Mouse (Mus musculus) ovary, postnatal 14 days (tissue): Measurements from ENCODE around the gene Nos1ap.

Experiments
- DNase-seq: peaks from one replicate; pipeline ENCODE4 v3.0.0; 2022; ENCODE audit warnings: low spot score

The Nos1ap gene

DNA sequence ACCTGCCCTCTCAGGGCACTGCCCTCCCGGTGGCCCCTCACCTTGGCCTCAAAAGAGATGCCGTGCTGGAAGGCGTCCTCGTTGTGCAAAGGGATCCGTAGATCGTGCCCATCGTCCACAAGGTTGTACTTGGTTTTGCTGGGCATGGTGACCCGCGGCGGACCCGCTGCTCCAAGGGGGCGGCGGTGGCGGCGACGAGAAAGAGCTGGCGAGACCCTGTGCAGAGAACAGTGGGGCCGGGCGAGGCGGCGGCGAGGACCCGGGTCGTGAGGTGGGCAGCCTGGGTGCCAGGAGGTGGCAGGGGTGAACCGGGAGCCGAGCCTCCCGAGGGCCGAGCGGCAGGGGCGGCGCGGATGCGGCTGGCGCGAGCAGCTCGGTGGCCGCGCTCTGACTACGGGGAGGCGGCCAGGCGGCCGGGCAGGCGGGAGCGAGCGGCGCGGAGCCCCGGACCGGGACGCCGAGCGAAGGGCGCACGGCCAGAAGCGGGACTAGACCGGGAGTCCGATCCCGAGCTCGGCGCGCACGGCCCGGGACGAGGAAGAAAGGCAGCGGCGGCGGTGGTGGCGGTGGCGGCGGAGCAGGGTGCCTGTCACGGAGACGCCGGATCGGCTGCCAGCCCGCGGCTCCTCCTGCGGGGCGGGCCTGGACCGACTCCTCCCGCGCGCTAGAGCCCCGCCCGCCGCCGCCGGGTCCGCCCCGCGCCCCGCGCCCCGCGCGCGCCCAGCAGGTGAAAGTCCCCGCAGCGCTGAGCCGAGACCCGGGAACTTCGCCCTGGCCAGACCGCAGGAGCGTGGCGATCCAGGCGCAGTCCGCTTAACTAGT is at the start of gene Nos1ap:
Gene Nos1ap (minus strand): TSS at position 643 of the 822 bp plus-strand sequence.
- DNase-seq, result peak; percentile 71

DNA sequence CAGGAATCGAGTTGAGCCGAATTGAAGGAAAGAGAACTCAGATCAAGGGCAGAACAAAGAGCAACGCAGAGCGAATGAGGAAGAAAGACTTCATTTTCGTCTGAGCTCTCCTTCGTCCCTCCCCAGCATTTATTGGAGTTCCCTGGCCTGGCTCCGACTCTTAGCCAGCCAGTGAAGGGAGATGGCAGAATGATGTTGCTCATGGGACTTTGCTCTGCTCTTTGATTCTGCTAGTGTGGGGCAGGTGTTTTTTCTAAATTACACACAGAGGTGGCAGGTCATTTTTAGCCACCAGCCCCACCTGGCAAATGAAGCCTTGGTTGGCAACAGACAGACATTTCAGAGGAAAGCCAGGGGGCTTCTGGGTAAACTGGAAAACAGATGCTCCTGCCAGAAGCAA is 49.3 kb upstream of the Nos1ap start:
- no peak for DNase-seq

DNA sequence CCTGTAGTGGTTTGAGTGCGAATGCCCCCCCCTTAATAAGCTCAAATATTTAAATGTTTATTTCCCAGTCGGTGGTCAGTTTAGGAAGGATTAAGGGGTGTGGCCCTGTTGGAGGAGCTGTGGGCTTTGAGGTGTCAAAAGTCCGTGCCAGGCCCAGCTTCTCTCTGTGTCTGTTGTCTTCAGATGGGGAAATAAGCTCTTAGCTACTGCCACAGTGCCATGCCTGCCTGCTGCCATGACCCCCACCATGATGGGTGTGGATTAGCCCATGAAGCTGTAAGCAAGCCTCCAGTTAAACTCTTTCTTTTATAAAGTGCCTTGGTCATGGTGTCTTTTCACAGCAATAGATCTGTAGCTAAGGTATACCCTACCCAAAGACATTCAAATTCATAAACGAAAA is 43.2 kb upstream of the Nos1ap start:
- DNase-seq, result no peak

DNA sequence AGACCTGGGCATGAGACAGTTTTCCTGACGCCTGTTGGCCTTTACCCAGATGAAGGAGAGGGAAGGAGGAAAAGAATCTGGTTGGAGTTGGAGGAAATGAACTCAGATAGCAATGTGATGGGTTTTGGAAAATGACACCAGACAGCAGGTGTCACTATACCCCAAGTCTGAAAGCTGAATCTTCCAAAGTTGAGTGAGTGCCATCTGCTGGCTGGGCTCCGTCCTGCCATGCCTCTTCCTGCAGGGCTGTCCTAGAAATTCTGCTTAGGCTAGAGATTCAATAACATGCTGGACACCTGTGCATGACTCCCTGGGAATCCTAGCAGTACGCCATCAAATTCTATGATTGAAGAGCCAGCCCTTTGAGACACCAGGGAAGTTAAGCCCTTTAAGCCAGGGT is 42.7 kb upstream of the Nos1ap start:
- DNase-seq, result peak; percentile 70

DNA sequence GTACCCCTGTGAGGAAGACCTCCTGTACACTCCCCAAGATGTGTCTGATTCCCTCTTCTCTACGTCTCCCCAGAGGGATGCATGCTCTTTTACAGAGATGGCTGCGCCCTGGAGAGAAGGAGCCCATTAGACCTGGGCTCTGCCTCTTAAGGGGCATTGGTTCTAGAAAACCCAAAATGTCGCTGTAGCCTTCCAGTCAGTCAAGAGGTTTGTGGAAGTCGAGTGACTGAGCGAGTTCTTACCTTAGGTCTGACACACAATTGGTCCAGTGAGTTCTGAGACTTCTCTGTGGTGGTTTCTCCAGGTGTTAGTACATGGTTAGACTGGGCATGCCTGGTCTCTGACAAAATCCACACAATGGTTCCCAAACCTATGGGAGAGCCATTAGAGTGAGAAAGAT is 41.9 kb upstream of the Nos1ap start:
- no peak for DNase-seq

DNA sequence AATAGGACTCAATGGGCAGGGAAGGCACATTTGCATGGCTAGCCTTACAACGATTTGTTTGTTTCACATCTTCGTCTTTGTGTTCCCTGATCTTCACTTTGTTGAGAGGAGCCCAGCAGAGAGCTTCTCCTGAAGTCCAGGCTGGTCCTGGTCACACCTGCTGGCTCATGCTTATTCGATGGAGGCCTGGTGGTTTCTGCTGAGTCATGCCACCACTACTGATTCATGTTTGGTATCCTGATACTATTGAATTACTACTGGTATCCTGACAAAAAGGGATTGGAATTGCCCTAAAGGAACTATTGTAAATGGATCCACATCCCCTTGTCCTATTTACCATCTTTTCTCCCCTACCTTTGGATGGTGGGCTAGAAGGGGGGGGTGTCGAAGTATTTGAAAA is 40.8 kb upstream of the Nos1ap start:
- DNase-seq, result no peak

DNA sequence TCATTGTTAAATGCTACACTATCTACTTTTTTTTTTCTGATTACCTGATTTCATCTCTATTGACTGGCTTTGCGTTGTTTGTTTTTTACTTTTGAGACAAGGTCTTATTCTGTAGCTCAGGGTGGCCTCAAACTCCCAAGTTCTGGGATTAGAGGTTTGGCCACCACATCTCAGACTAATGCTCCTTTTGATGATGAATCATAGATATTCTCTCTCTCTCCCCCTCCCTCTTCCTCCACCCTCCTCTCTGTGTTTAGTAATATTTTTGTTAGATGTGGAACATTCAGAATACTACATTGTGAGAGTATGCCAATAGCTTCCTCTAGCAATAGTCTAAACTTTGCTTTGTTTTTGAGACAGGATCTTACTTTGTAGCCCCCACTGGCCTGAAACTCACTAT is 33.8 kb upstream of the Nos1ap start:
- DNase-seq, result no peak

DNA sequence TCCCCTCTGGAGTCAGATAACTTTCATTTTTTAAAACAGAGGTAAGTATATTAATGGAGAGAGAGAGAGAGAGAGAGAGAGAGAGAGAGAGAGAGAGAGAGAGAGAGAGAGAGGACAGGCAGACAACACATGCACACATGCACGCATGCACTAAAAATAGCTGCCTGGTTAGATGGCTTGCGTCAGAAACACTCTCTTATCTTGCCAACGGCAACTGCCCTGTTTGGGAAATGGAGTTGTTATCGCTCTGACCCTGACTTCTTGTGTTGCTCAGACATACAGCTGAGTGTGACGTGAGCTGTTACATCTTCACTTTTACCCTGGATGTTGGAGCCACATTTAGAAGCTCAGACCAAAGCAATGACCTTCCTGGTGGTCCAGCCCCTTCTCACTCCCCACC is 33.3 kb upstream of the Nos1ap start:
- no peak for DNase-seq

DNA sequence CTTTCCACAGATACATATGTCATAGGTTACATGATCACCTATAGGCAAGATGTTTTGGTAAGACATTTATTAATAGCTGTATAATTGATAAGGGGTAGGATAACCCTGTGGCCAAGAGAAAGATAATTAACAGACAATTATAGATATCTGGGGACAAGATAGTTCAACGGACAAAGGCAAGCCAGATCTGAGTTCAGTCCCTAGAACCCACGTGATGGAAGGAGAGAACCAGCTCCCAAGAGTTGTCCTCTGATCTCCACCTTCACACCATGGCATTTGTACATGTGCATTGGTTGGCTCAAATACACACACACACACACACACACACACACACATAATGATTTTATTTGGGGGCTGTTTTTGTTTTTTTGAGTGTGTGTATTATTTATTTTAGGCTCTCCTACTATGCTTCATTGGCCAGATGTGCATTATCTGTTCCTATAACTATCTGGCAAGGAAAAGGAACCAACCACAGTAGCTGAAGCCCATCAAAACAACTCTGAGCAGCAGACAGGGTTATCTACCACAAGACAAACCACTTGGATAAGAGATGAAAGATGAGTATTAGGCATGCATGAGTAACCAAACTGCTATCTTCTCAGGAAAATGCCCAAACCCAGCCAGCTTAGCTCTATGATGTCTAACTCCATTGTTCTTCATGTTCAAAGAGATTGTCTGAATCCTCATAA is 30.2 kb upstream of the Nos1ap start:
- DNase-seq, result no peak

DNA sequence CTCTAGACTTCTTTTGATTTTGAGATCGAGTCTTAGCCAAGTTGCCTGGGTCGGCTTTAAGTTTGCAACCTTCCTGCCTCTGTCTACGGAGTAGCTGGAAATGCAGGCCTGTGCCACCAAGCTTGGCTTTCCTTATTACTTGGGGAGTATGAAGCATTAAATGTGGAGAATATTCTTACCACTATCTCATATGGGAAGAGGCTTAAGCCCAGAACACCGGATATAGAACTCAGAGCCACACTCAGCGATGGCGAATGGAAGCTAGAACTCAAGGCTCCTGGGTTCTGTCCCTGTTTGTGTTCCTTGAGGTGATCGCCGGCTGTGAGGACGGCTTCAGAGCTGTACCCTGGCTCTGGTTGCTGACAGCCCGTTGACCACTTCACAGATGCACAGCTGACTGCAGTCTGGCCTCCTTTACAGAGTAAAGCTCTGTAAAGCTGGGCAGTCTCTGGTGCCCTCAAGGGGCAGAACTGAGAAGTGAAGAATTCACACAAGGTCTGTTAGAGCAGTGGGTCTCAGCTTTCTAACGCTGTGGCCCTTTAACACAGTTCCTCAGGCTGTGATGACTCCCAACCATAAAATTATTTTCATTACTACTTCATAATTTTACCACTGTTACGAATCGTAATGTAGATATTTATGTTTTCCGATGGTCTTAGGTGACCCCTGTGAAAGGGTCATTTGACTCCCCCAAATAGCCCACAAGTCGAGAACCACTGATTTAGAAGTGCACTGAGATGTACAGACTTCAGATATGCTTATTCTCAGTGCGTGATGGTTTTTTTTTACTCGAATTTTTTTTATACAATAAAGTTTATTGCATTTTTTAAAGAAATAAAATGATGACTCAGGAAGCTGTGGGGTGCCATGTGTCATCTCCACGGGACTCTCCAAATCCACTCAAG is 23.6 kb upstream of the Nos1ap start:
- DNase-seq, result peak; percentile 68

DNA sequence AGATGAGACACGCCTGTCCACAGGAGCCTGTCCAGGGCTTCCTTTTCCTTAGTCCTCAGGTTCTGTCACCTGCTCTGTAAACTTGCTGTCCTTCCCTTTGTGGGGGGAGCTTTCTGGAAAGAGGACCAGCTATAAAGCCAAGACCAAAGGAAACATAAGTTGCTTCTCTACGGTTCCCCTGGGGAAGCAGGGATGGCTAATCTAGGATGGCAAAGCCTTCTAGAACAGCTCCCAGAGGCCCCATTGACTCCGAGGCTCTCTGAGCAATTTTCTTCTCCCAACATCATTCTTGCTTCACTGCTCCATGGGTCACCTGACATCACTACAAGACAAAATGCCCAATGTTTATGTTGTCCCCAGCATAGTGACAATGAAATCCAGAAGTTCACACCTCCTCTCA is 22.0 kb upstream of the Nos1ap start:
- no peak for DNase-seq

DNA sequence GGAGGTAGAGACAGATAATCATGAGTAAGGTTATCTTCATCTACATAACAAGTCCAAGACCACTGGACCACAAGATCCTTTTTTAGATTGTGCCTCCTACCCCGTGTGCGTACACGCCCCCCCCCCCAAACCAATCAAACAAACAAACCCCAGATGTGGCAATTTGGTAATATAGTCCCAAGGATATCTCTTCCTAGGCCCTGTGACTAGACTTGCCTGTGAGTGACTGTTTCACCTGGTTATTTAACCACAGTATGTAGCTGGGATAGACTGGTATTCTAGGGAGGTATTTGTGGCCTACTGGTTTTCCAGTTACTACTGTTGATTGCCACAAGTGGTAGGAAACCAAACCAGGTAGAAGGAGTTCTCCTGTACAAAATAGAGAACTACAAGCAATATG is 21.0 kb upstream of the Nos1ap start:
- no peak for DNase-seq

DNA sequence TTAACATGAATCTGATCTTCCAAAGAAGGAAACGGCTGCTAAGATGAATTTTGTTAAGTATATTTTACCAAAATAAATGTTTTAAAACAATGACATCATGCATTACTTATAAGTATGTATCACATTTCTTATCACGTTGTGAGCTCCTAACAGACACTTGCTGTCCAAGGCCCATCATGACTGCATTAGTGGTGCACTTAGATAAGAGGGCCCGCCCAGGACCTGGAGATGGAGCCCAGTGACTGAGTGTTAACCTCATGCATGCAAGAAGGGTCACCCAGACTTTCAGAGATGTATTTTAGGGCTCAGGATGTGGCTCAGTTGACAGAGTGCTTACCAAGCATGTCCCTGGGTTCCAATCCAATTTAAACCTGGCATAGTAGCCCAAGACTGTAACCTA is 20.6 kb upstream of the Nos1ap start:
- no peak for DNase-seq

DNA sequence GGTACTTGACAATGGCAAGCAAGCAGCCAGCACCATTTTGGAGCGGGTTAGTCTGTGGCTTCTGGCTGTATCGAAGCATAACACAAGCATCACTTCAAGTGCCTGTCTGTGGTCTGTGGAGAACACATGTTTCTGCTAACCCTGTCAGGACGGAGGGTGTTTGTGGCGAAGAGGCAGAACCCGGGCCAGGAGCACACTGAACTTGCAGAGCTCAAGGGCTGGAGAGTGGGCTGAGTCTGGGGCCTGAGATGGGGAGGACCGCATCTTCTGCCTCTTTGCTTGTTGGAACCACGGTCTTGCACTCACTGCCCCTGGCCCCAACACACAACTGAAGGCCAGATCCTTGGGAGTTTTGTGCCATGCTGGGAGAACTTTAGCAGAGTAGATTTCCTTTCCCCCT is 20.2 kb upstream of the Nos1ap start:
- no peak for DNase-seq

DNA sequence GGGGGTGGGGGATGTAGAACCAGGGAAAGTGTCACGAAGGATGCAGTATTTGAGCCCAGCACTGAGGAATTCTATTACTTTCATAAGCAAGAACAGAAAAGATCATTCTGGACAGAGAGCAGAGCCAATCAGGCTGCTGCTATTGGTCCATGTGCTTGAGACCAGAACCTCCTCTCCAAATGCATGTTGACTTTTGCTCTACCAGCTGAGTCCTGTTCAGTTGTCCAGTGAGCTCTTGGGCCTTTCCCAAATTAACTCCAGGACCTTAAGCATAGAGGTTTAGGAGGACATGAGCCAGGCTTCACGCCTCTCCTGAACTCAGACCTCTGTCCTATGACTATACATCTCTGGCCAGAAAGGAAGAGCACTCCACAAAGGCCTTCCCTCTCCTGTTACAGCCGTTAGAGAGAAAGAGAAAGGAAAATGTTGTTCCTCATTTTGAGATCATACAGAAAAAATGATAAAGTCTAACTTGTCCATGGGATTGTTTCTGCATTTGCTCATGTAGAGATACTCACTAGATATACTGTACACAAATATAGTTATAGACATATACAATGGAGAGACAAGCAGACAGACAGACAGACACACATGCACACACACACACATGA is 18.9 kb upstream of the Nos1ap start:
- DNase-seq, result no peak

DNA sequence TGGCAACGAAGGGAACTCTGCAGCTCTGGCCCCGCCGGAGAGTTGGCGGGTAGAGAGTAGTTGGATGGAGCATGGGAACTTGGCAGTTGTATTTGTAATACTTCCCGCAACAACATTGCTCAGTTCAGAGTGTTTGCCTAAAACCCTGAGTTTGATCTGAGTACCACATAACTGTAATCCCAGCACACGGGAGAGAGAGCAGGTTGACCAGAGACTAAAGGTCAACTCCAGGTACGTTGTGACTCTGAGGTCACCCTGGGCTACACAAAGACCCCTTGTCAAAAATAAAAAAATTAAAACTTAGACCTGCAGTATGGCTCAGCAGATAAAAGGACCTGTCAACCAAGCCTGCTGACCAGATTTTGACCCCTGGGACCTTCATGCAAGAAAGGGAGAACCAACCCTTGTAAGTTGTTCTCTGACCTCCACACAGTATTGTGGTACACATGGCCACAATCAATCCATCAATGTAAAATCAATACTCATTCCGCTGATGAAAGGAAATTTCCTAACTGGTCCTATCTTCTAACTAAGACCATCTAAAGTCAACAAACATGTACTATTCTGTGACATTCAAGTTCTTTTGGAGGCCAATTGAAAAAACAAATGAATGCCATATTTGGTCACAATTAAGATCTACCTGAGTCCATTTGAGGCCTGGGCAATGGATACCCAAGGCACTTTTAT is 17.7 kb upstream of the Nos1ap start:
- no peak for DNase-seq

DNA sequence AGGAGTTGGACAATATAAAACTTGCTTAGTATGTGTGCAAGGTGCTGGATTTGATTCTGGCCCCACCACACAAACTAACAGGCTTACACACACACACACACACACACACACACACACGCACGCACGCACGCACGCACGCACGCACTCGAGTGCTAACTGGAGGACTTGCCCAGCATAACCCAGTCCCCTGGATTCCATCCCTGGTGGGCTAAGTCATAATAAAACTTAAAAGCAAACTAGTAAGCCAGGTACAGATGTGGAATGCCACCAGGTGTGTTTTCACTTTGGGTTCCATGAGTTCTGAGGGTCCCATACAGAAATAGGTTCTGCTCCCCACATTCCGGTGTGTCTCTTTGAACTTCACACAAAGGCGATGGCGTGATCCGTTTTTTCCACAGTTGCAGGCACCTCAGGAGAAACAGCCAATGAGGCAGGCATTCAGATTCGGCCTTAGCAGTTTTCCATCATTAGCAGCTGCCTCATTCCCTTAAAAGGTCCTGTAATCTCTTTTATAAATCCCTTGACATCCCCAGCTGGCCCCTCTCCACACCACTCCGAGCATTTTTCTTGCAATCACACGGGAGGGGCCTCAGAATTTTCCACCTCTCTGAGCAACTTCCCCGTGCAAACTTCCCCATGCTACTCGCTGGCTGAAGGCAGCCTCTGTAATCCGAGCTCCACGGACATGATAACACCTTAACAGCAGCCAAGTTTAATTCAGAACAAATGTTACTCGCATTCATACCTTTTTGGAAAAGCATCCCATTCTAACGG is 15.8 kb upstream of the Nos1ap start:
- DNase-seq, result no peak

DNA sequence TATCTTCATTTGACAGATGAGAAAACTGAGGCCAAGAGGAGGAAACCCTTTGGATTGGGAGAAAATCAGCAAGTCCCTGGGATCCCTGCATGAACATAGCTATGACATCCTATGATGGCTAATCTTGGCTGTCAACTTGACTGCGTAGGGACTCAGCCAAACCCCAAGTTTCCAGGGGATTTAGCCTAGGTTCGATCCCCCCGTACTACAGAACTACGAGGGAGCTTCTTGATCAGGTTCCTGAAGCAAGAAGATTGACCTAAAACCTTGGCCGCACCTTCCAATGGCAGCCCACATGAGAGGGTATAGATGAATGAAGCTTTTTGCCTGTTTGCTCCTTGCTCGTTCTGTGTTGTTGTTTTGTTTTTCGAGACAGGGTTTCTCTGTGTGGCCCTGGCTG is 4.9 kb upstream of the Nos1ap start:
- DNase-seq, result no peak

DNA sequence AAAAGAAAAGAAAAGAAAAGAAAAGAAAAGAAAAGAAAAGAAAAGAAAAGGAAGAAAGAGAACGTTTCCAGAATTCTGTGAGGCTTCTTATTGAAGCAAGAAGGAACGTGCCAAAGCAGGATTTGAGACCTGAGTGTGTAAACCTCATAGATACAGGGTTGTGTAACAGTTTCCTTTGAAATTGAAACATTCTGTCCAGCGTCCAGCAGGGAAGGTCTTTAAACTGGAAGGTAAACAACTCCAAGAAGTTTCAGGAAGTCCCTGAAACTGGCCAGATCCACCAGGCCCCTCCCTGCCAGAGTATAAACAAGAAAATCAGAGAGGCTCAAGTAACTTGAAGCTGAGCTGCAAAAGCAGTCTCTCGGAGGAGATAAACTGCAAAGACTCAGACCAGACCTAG is 870 bp upstream of the Nos1ap start:
- DNase-seq, result no peak

DNA sequence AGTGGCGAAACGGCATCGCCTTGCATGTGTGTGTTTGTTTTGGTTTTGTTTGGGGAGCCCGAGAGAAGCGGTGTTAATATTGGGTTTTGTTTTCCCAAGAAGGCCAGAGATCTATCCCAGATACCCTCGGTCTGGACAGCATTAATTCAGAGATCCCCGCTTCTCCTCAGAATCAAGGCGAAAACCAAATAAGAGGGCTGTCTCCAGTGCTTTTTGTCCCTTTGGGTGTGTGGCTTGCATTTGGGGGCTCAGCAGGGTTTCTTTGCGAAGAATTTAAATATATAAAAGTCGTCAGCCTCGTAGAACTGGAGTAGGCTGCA is 340 bp upstream of the Nos1ap start:
- no peak for DNase-seq

DNA sequence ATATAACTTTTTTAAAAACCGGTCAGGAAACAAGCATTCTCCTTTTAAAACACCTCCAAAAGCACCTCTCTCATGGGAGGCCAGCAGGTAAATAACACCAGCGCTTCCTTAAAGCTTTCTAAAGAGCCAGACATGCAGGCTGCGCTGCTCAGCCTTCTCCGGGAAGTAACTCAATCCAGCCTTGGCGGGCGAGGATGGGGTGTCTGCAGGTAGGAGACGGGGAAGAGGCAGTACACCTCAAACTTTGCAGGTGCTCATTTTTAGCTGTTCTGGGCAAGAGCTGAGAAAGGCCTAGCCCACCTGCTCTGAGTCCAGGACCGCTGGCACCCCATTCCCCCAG is 812 bp downstream of the Nos1ap start:
- DNase-seq, result no peak
